Mouse (Mus musculus) gastrocnemius, postnatal 36 days (tissue): ENCODE data around the gene Nav2. TPM values are rescaled to one million over a fixed set of nuclear protein-coding genes. Genes with fewer than 3 reads are reported as not detected.

Source experiments
- DNase-seq, 2 experiments: peaks; one replicate each; pipeline ENCODE4 v3.0.0; 2022
- intact Hi-C: fragments of 180-260 bp; cut with DNase I; formaldehyde crosslinking; loops from one replicate; pipeline ENCODE4 v1.15.1; 2025
- total RNA-seq, 2 experiments: library from RNA; stranded (reverse); gene quantifications; 2 replicates each; pipeline ENCODE4 v1.2.3; 2021

Gene Nav2
- total RNA-seq, 2 experiments from 2014 or later, result 21.8 to 23.9 TPM

DNA sequence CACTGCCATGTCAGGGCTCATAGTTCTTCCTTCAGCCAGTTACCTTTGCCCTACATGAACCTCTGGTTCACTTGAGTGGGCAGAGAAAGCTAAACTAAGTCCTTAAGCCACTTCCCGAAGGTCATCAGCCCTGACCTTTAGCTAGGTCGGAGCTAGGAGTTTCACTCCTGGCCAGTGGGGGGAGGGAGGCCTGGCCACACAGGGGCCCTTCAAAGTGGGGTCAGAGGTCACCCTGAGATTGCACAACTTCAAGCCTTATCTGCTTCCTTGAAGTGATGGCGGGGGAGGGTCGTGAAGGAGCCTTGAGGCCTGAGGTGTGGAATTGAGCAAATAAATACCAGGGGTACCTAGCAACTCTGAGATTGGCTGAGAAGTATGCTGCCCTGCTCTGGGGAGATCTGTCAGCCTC, 389.9 kb downstream of the Nav2 start:
- no peak for DNase-seq
- intact Hi-C loops, result no loop called here

GRCm38 (mm10) chr7:49301487-49301886, 393.0 kb downstream of the Nav2 start:
- DNase-seq, result no peak
- intact Hi-C loops, result no loop called here

GRCm38 (mm10) chr7:49303600-49304411, 395.3 kb downstream of the Nav2 start:
- DNase-seq, result no peak
- intact Hi-C loops, result no loop called here

DNA sequence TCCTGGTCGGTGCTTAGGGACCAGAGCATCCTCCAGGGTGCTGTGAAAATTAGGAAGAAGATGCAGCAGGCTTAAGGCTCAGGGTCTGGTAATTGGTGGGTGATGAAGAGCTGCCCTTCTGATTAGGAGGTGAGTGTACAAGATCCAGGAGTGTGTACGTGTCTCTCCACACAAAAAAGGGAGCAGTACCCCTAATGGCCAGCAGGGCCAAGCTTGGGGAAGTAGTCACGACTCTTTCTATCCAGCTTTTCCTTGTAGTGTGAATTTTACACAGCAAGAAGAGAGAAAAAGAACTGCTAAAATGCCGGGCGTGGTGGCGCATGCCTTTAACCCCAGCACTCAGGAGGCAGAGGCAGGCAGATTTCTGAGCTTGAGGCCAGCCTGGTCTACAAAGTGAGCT, 399.2 kb downstream of the Nav2 start:
- intact Hi-C loops, result no loop called here
- no peak for DNase-seq

- intact Hi-C loops, result no loop called here
- DNase-seq, result no peak
These were observed 401.2 kb downstream of the Nav2 start for GRCm38 (mm10) chr7:49309746-49310145.

- no peak for DNase-seq
- intact Hi-C loops, result no loop called here
These were observed 405.4 kb downstream of the Nav2 start for GRCm38 (mm10) chr7:49313945-49314344.

DNA sequence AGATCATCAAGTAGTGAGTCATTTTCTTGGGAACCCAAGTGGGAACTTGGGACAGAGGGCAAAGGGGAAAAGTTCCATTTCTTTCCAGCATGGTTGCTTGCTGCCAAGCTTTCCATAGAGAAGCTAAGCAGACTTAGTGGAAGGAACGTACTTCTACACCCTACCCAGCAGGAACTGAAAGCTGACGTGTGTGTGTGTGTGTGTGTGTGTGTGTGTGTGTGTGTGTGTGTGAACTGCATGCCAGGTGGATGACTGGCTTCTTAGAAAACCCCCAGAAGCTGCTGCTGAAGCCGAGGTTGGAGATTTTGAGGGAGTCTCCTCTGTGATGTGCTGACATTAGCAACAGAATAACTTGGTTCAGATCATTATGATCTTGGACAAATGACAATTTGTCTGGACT, 406.5 kb downstream of the Nav2 start:
- intact Hi-C loops, result no loop called here
- no peak for DNase-seq

DNA sequence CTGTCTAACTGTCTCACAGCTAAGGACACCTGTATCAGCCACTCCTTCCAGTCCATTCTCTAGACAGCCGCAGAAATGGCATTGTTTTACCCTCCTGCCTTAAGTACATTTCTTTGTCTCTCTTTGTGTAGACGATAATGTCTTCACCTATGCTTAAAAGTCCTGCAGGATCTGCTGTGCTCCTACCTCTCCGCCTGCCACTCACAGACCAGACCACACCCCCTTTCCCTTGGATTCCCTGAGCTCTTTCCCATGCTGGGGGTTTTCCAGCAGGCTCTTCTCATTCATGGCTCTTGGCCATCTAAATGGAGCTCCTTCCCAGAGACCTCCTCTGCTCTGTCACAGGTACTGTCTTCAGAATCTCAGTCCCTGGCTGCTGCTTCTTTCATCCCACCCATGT, 408.1 kb downstream of the Nav2 start:
- intact Hi-C loops, result no loop called here
- no peak for DNase-seq

DNA sequence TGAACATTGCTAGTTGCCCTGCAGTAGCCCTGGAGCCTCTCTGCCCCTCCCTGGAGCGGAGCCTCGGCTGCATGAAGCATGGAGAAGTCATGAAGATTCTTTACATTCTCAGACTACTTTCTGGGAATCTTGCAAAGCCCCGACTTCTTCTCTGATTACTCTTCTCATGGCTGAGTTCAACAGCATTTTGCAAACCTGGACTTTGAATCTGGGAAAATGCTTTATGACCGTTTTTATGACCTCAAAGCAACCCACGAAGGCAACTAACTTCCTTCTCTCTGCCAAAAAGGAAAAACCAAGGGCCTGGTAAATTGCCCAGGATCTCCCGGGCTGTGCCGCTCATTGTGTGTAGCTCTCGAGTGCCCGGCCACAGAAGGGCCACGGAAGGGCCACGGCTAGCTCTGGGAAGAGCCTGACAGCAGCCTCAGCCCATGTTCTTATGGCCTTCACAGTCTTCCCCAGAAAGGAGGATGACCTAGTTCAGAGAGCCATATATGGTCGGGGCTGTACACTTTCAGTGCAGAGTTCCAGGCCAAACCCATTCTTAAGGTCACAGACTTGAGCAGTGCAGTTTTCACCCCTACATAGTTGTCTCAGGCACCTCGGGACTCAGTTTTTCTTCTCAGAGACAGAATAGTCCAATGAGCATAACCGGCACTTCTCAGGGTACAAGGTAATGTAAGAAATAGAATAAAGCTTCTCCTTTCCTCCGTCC, 409.8 kb downstream of the Nav2 start:
- intact Hi-C loops, result no loop called here
- no peak for DNase-seq

GRCm38 (mm10) chr7:49318898-49319293, 410.4 kb downstream of the Nav2 start:
- intact Hi-C loops, result no loop called here

DNA sequence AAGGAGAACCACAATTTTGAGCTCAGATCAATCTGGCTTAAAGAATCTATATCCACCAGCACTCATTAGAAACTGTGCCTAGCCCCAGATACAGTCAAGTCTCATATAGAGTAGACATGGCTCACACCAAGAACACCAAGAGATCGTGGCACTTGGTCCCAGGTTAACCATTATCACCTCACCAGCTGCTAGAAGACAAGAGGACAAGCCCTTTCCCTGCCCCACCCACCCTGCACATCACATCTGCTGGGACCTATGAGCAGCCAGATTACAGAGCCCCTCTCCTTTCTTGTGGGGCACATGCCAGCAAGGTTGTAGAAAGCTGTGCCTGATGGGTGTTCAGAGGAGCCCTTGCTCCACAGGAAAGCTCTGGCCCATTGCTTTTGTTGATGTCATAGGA, 411.5 kb downstream of the Nav2 start:
- intact Hi-C loops, result no loop called here
- no peak for DNase-seq

More at GRCm38 (mm10) chr7:49318898-49319293, 410.4 kb downstream of the Nav2 start:
- no peak for DNase-seq

DNA sequence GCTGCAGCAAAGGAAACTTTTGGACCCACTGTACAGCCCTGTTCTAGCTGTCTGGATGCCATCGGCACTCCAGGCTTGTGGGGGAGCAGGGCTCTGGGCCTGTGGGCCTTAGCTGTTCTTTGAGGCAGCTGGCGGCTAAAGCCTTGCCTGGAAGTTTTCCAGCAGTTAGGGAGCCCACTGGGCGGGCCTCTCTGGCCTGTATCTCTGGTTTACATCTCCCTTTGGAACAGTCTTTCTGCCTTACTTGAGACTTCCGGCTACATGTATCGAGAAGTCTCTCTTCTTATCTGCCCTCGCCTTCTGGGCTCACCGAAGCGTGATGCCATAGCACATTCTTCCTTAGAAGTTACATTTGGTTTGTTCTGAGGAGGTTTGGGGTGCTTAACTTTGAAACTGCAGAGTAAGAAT, 412.6 kb downstream of the Nav2 start:
- DNase-seq, result no peak

DNA sequence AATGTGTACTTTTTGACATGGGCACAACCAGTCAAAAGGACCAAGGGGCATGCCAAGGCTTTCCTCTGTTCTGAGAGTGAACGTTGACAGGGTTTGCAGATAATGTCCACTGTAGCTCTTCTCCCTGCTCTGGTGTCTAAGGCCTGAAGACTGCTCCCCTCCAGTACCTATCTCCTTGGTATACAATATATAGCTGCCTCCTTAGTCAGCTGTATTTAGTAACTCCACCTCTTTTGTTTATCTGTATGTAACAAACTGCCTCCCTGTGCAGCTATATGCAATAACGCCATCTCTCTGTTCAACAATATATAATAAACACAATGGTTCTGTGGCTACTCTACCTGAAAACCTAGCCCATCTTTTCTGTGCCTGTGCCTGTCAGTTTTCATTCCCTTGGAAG, 413.7 kb downstream of the Nav2 start:
- intact Hi-C loops, result no loop called here
- DNase-seq, result no peak

More for the DNA sequence above, 412.6 kb downstream of the Nav2 start:
- intact Hi-C loops, result no loop called here

DNA sequence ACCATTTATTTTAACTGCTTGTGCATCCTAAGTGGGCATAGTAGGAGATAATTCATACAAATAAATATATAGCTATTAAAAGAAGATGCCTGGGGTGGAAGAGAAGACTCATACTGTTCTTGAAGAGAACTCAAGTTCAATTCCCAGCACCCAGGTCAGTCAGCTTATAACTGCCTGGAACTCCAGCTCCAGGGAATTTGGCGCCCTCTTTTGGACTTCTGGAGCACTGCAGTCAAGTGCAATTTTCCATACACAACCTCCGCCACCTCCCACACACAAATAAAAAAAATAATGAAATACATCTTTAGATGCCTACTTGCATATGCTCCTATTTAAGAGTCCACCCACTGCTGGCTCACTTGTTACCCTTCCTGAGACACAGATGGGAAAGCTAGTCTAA, 416.1 kb downstream of the Nav2 start:
- intact Hi-C loops, result no loop called here
- DNase-seq, result no peak

DNA sequence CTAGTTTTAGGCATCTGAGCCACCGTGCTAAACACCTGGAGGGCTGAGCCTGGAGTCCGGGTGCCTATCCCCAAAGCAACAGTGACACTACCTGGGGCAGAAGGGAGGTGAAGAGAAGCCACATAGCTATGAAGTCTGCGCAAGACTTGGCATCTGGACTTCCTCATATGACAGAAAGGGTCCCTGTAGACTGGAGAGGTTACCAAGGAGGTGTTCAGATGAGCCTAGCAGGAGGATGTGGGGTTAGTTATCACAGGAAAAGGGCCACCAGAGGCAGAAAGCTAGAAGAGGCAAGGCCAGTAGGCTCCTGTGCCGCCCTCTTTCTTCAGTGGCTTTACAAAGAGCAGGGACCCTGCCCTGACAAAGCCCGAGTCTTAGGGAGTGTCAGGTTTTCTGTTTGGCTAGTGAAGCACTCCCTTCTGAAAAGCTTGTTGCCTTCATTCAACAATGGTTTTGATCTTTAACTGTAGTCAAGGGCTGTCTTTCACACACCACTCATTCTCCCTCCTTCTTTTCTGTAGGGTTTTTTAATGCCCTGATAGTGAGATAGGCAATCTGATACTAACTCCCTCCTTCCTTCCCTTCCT, 417.7 kb downstream of the Nav2 start:
- intact Hi-C loops, result no loop called here
- DNase-seq, result no peak

DNA sequence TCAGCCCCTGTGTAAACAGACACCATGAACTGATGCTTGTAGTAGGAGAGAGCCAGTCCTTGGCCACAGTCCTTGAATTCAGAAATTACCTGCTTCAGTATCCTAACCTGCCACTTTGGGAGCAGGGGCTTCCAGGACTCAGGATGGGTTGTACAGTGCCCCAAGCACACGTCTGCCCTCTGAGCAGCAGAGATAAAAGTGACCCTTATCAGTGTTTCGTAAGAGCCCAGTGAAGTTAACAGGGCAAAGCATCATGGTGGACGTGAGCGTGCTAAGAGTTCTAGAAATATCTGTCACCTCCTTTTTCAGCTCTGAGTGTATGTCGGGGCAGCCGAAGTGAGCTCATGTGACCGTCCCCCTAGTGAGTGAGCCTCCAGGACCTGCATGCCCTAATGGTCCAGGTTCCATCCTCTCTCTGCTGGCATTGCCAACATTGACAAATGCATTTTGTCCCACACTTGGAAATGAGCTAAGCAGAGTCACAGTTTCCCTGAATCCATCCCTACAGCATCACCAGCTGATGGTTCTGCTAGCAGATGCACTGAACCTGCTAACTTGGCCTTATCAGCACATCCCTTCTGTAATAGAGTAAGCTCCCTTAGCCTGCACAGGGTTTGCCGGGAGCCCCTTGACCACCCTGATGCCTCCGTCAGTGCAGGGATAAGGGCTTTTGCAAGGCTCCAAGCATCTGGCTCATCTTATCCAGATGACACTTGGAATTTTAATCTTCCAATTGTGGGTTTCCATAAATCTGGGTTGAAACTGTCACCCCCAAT, 418.6 kb downstream of the Nav2 start:
- DNase-seq, result no peak
- intact Hi-C loops, result no loop called here

GRCm38 (mm10) chr7:49330181-49330580, 421.7 kb downstream of the Nav2 start:
- DNase-seq, result no peak
- intact Hi-C loops, result no loop called here

DNA sequence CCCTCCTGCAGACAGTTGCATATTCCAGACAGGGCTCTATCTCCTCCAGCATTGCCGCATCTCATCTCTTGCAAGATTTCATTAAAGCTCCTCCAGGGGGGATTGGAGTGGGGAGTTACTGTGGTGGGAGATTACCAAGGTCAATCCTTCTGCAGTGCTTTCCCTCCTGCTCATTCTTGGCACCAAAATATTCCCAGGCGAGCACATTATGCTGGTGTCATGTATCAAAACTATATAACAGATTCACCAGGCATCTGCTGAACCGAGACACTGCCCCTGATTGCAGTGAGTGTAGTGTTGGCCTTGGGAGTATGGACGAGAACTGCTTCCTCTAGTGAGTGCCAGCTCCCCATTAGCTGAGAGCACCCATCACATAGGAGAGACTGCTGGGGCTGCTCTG, 423.4 kb downstream of the Nav2 start:
- DNase-seq, result no peak
- intact Hi-C loops, result no loop called here

GRCm38 (mm10) chr7:49332644-49333043, 424.1 kb downstream of the Nav2 start:
- intact Hi-C loops, result no loop called here
- no peak for DNase-seq

DNA sequence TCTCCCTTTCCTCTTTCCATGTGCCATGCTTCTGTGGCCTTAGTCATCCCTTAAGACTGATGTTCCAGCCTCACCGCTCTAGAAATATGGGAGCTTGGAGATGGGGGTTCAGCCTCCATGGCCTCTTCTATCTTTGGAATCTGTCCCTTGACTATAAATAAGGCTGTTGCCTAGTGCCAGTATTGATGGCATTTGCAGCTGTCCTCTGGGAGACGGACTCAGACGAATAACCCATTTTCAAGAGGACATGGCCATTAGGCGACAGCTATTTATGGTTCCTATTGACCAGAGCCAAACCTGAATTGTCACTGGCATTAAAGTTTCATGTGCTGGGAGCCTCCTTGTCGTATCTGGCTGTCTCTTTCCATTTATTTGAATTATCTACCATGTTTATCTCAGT, 425.6 kb downstream of the Nav2 start:
- intact Hi-C loops, result no loop called here
- DNase-seq, result no peak

DNA sequence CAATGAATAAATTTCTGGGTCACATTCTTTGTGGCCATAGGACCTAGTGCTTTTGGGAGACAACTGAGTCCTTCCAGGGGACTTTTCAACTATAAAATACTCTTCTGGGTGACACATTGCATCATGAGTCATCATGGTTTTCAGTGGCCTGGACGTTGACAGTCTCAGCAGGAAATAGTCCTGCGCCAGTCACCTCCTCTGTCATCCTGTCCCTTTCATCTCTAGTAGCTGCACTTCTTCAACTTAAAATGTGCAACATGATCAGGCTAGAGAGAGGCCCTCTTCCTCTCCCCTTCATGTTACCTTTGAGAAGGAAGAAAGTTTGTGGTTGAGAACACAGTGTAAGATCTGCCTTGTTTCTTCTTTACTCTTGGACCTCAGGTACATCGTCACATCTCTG, 426.5 kb downstream of the Nav2 start:
- intact Hi-C loops, result no loop called here
- no peak for DNase-seq
